Mouse (Mus musculus): ENCODE measurements around the gene Rsbn1l.

GRCm38 (mm10) chr5:20843405-20843804 is 112.8 kb downstream of the Rsbn1l start:
- TF ChIP-seq POLR2A (IDR thresholded peaks at IDR 0.05; ENCODE audit: low read depth, low read length): no peak
- TF ChIP-seq CTCF (IDR thresholded peaks at IDR 0.05; ENCODE audit: extremely low read depth, insufficient read depth, insufficient read length, insufficient replicate concordance): no peak

All from spleen, adult 2 months (tissue).